Mouse (Mus musculus) lung, embryonic 16.5 days (tissue): ENCODE results near the gene Cib4. TPM values are rescaled to one million over a fixed set of nuclear protein-coding genes. Genes with fewer than 3 reads are reported as not detected.

Source experiments
- ATAC-seq: fragments of 200-750 bp; cut with Nextera tagmentation; 2 replicates; pipeline ENCODE4 v1.8.0; 2017; ENCODE audit warnings: low read depth, mild to moderate bottlenecking, moderate library complexity
- H3K27ac ChIP-seq: fragments of 300-500 bp; sonication (generic); 2 replicates; pipeline ENCODE4 v1.5.1; 2014; ENCODE audit warnings: mild to moderate bottlenecking, control low read depth, low read length
- H3K27me3 ChIP-seq: fragments of 300-500 bp; sonication (generic); 2 replicates; pipeline ENCODE4 v1.6.1; 2014; ENCODE audit warnings: low read depth, low read length, mixed read lengths; ENCODE audit not compliant: control insufficient read depth, insufficient read depth
- H3K36me3 ChIP-seq: fragments of 300-500 bp; sonication (generic); 2 replicates; pipeline ENCODE4 v1.6.1; 2014; ENCODE audit warnings: low read length; ENCODE audit not compliant: control insufficient read depth, insufficient read depth
- H3K4me1 ChIP-seq: fragments of 300-500 bp; sonication (generic); replicated peaks from 2 replicates; pipeline ENCODE4 v1.6.1; 2014; ENCODE audit warnings: low read length, mixed read lengths; ENCODE audit not compliant: control insufficient read depth, insufficient read depth
- H3K4me2 ChIP-seq: fragments of 300-500 bp; sonication (generic); 2 replicates; pipeline ENCODE4 v1.6.1; 2014; ENCODE audit warnings: low read depth, low read length, control low read depth
- H3K4me3 ChIP-seq: fragments of 300-500 bp; sonication (generic); 2 replicates; pipeline ENCODE4 v1.5.1; 2014; ENCODE audit warnings: mild to moderate bottlenecking, low read length, control low read depth
- H3K9ac ChIP-seq: fragments of 300-500 bp; sonication (generic); 2 replicates; pipeline ENCODE4 v1.6.1; 2014; ENCODE audit warnings: low read length, control low read depth
- H3K9me3 ChIP-seq: fragments of 300-500 bp; sonication (generic); 2 replicates; pipeline ENCODE4 v1.6.1; 2016; ENCODE audit warnings: low read length; ENCODE audit not compliant: control insufficient read depth
- whole genome bisulfite sequencing: fragments of 180-500 bp; shearing (Covaris S2); extraction: QIAGEN DNeasy Blood & Tissue Kit; methylation state at CpG from one replicate; pipeline ENCODE4 v1.1.7; 2014; 5-methylcytosine and 5-hydroxymethylcytosine counted together
- polyA plus RNA-seq: library from polyadenylated mRNA; unstranded; fragments of >200 nt; fragmentation: Nextera tagmentation; extraction: Ambion mirVana; gene quantifications from 2 replicates; pipeline ENCODE4 v1.2.1, GENCODE M21; 2015

Gene Cib4
- polyA plus RNA-seq, 1 experiment from 2014 or later = not detected

DNA sequence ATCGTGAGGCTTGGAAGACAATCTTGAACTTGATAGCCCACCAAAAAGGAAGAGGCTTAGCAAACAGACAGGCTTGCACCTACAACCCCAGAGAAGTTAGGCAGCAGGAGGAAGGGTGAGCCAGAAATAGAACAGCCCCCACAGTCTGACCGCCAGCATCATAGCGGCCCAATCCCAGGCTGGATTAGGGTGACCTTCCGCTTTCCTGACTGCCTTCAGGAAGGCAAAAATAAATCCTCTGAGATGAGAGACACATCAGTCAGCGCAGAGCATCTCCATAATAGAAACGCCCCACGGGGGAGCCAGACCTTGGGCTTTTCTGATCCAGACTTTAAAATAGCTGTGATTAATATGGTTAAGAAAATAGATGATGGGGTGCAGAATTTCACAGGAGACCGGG, 9.3 kb upstream of the Cib4 start:
- no peak overlapping the region for H3K9ac ChIP-seq
- H3K36me3 ChIP-seq = no peaks in the 10 kb centered on the region
- WGBS = 68% methylated on average over 8 of the region's 8 CpGs
- H3K4me1 ChIP-seq = peaks cover 14% of the 10 kb centered on the region
- ATAC-seq = no peak
- H3K27ac ChIP-seq = no peak overlapping the region
- H3K4me2 ChIP-seq = no peak overlapping the region
- H3K27me3 ChIP-seq = no peaks in the 10 kb centered on the region
- no peak overlapping the region for H3K4me3 ChIP-seq
- H3K9me3 ChIP-seq = no peaks in the 10 kb centered on the region

DNA sequence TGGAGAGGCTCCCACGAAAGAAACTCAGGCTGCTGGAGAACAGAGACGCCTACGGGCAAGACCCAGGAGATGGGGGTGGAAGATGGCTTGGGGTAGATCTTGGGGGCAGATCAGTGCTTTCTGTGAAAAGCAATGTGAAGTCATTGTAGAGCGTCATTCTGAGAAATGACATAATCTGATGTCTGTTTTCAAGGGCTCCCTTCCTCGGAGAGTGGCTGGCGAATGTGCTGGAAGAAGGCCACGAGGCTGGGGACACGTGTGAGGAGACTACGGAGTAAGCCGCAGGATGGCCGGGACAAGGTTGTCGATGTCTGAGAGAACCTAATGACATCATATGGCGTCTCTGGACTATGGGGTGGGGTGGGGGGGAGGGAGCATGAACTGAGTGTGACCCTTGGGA, 8.3 kb upstream of the Cib4 start:
- 72% methylated on average over 13 of the region's 13 CpGs for WGBS
- no peak overlapping the region for H3K9ac ChIP-seq
- H3K9me3 ChIP-seq = no peaks in the 10 kb centered on the region
- H3K27me3 ChIP-seq = no peaks in the 10 kb centered on the region
- ATAC-seq = no peak
- H3K4me3 ChIP-seq = no peak overlapping the region
- H3K36me3 ChIP-seq = no peaks in the 10 kb centered on the region
- no peak overlapping the region for H3K4me2 ChIP-seq
- no peak overlapping the region for H3K27ac ChIP-seq
- H3K4me1 ChIP-seq = peaks cover 14% of the 10 kb centered on the region

DNA sequence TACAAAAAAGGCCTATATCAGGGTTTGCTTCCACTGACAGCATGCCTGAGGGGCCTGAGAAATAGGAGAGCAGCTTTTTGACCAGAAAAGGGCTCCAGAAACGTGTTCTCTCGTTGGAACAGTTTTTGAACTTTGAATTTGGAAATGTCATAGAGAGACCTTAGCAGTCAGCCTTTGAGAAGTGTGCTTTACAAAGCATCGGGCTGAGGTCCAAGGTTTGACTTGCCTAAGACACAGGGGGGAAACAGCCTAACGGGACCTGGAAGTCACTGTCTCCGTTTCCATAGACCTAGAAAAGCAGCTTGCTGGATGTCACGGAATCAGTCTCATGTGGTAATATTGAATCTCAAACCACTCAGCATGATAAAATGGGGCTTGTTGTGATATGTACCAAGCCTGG, 6.4 kb upstream of the Cib4 start:
- Histone ChIP-seq H3K4me1 (peaks cover 21% of the 10 kb centered on the region), H3K4me2 (no peak overlapping the region), H3K36me3 (no peaks in the 10 kb centered on the region), H3K9ac (no peak overlapping the region), H3K27ac (no peak overlapping the region; the same call in 1 of the 2 replicates), H3K27me3 (no peaks in the 10 kb centered on the region), H3K9me3 (no peaks in the 10 kb centered on the region), H3K4me3 (no peak overlapping the region)
- ATAC-seq = no peak
- WGBS = 59% methylated on average over 6 of the region's 6 CpGs

DNA sequence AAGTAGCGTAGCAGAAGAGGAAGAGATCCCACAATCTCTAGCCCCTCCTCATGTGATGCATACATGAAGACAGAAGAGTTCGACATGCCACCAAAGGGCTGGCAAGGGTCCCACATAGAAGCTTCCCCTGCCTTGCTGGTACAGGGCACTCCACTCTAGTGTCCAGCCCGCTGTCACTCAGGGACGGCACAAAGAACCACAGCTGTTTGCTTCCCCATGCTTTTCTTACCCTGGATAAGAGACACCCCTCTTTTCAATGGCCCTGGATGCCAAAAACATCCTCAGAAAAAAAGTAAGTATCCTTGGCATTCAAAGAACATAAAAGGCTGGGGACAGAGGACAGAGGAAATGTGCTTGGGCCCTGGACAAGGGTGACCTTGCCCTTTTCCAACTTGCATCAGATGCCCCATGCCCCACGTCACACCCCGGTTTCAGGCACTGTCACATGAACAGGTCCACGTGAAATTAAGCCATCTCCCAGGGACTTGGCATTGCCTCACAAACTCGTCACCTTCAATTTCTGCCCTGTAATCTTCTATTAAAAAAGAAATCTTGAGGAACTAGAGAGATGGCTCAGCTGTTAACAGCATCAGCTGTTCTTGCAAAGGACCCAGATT, 5.5 kb upstream of the Cib4 start:
- Histone ChIP-seq H3K4me2 (no peak overlapping the region), H3K4me3 (no peak overlapping the region), H3K27me3 (no peaks in the 10 kb centered on the region), H3K27ac (no peak overlapping the region), H3K9me3 (no peaks in the 10 kb centered on the region), H3K4me1 (peaks cover 18% of the 10 kb centered on the region), H3K36me3 (no peaks in the 10 kb centered on the region), H3K9ac (no peak overlapping the region)
- 71% methylated on average over 8 of the region's 8 CpGs for WGBS
- ATAC-seq = no peak

DNA sequence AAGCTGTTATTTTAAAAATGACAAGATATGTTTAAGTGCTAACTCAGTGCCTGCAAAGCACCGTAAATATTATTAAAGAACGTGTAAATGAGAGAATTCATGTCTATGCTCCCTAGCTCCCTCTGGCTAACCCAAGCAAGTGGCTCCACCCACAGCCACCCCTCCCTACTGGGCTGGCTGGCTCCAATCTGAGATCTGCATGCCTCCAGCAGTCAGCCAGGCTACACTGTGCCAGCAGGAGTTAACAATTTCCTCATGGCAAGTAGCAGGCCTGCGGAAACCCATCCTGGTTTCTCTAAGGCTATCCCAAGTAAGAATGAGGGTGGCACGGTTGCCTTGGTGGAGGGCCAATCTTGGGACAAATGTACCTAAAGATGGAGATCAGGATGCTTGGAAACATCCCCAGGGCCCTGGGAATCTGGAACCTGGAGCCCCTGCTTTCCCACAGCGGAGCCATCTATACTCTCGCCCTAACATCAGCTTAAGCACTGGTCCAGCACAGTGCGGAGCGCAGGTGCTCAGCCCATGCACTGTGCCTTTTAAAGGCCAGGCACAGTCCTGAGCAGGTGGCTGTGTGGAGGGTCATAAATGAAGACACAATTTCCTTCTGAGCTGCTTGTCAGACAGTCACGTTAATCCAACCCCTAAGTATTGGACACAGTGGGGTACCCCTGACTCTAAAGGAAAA, 4.8 kb upstream of the Cib4 start:
- 60% methylated on average over 9 of the region's 9 CpGs for WGBS

DNA sequence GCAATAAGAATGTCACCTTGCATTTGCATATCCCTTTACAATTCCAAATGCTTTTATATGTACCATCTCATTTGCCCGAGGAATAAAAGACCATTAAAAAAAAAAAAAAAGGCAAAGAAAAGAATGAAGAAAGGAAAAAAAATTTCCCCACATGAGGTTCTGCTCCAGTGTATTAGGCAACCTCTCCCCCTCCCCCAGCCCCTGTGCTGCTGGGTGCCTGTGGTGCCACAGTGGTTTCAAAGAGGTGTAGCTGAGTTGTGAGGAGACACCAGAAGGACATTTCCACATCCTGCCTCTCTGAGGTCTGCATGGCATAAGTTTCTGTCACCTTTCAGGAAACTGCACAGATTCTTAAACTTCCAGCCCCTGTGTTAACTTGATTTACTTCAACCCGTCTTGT, 3.0 kb upstream of the Cib4 start:
- no peak overlapping the region for H3K4me3 ChIP-seq

More for the DNA sequence above, 4.8 kb upstream of the Cib4 start:
- ATAC-seq = peak; percentile 63
- H3K36me3 ChIP-seq = no peaks in the 10 kb centered on the region
- no peak overlapping the region for H3K9ac ChIP-seq
- H3K27ac ChIP-seq = no peak overlapping the region
- H3K4me1 ChIP-seq = peaks cover 14% of the 10 kb centered on the region; the same call in 1 of the 2 replicates
- H3K27me3 ChIP-seq = no peaks in the 10 kb centered on the region
- no peak overlapping the region for H3K4me2 ChIP-seq
- no peak overlapping the region for H3K4me3 ChIP-seq
- no peaks in the 10 kb centered on the region for H3K9me3 ChIP-seq

DNA sequence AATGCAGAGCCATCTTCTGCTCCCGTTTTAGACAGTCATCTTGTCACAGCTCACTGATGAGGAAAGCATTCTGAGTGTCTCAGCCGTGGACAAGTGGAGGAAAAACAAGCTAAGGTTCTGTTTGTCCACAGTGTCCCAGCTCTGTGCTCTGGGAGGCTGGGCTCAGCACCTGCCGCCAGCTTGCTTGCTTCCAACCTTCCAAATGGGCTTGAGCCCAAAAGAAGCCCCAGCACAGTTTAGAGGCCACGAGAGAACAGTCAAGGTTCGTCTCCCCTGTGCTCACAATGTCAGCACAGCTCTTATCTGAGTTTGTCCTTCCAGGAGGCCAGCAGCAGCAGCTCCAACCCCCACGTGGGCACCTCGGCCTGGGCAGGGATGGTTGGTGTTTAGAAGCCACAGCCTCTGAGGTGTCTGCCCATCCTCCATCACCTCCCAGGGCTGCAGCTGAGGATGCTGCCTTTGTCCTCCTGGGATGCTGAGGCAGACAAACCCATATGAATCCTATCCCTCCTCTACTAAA, 9.5 kb downstream of the Cib4 start:
- H3K27me3 ChIP-seq = no peaks in the 10 kb centered on the region
- no peak overlapping the region for H3K9ac ChIP-seq
- ATAC-seq = no peak
- H3K9me3 ChIP-seq = no peaks in the 10 kb centered on the region
- no peak overlapping the region for H3K27ac ChIP-seq
- peaks cover 9% of the 10 kb centered on the region; the same call in 1 of the 2 replicates for H3K4me1 ChIP-seq
- WGBS = 22% methylated on average over 7 of the region's 7 CpGs
- no peak overlapping the region for H3K4me3 ChIP-seq
- H3K36me3 ChIP-seq = no peaks in the 10 kb centered on the region
- no peak overlapping the region for H3K4me2 ChIP-seq

More for the DNA sequence above, 3.0 kb upstream of the Cib4 start:
- Histone ChIP-seq H3K4me2 (no peak overlapping the region), H3K27me3 (no peaks in the 10 kb centered on the region), H3K27ac (no peak overlapping the region), H3K9me3 (no peaks in the 10 kb centered on the region), H3K4me1 (peaks cover 11% of the 10 kb centered on the region; the same call in 1 of the 2 replicates), H3K36me3 (no peaks in the 10 kb centered on the region), H3K9ac (no peak overlapping the region)
- ATAC-seq = no peak
- WGBS = 56% methylated on average over 2 of the region's 2 CpGs

DNA sequence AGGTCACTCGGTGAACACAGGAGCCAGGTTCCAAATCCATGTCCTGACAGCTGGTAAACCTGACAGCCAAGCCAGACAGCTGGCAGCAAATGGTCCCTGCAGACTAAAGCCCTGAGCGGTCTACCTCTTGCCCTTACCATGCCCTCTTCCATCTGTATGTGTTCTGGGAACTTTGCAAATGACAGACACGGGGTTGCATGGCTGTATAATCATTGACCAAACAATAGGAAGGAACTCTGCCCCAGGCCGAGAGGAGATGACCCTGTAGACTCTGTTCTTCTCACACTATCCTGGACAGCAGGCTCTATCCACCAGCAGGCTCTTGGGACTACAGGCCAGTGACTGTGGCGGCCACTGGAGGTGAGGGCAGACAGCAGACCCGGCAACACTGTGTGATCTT, 11.0 kb downstream of the Cib4 start:
- H3K36me3 ChIP-seq = no peaks in the 10 kb centered on the region
- no peak overlapping the region for H3K4me2 ChIP-seq
- H3K27me3 ChIP-seq = no peaks in the 10 kb centered on the region
- no peak overlapping the region for H3K9ac ChIP-seq
- no peak for ATAC-seq
- no peak overlapping the region for H3K27ac ChIP-seq
- 71% methylated on average over 6 of the region's 6 CpGs for WGBS
- H3K9me3 ChIP-seq = no peaks in the 10 kb centered on the region
- H3K4me3 ChIP-seq = no peak overlapping the region
- H3K4me1 ChIP-seq = peaks cover 9% of the 10 kb centered on the region; the same call in 1 of the 2 replicates

DNA sequence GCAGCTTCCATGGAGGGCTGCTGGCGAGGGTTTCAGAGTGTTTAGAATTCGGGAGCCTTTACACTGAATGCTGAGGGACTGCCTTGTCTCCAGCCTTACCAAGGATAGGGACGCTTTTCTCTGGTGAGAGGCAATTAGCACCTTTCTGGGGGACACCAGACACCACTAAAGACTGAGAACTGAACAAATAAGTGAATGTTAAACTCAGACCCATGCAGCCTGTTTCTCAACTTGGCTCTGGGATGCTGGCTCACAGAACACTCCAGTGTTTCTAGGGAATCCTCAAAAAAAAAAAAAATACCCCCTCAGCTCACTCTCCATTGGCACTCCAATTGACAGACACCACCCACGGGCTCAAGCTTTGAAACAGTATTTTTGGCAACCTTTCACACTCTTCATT, 16.7 kb downstream of the Cib4 start:
- Histone ChIP-seq H3K4me2 (no peak overlapping the region), H3K27me3 (no peaks in the 10 kb centered on the region), H3K27ac (no peak overlapping the region), H3K4me3 (no peak overlapping the region), H3K4me1 (peaks cover 39% of the 10 kb centered on the region), H3K9me3 (no peaks in the 10 kb centered on the region), H3K9ac (no peak overlapping the region), H3K36me3 (no peaks in the 10 kb centered on the region)
- 31% methylated on average over 4 of the region's 4 CpGs for WGBS
- ATAC-seq = no peak
